Mouse (Mus musculus) gastrocnemius, postnatal 4 days (tissue): Measurements from ENCODE around the gene Dnah5. TPM values are rescaled to one million over a fixed set of nuclear protein-coding genes. Genes with fewer than 3 reads are reported as not detected.

Source experiments
- DNase-seq, 2 experiments: peaks; one replicate each; pipeline ENCODE4 v3.0.0; 2021 to 2022; ENCODE audit warnings: low spot score in 2 of 2, mixed read lengths in 2 of 2
- long read RNA-seq, 2 experiments: library from polyadenylated mRNA; stranded (forward); transcript quantifications; one replicate each; pipeline ENCODE4 v2.0.0; 2021
- total RNA-seq, 2 experiments: library from RNA; stranded (reverse); gene quantifications; 2 replicates each; pipeline ENCODE4 v1.2.3; 2021

Dnah5 gene
- under 1 TPM; 0.08 to 0.10 TPM for total RNA-seq
- long read RNA-seq, experiment 1, result 0 reads
- long read RNA-seq, experiment 2, result 0 reads

- no peak for DNase-seq
Observed at GRCm38 (mm10) chr15:28203111-28204075, at the start of gene Dnah5. Gene Dnah5 (plus strand): TSS chr15:28203752.

- no peak for DNase-seq
Observed at GRCm38 (mm10) chr15:28154822-28155501, 48.6 kb upstream of the Dnah5 start.

GRCm38 (mm10) chr15:28158771-28159489 is 44.6 kb upstream of the Dnah5 start:
- DNase-seq, result peak; percentile 26 to 54

GRCm38 (mm10) chr15:28162291-28162690 is 41.3 kb upstream of the Dnah5 start:
- no peak for DNase-seq

- DNase-seq, result no peak
Observed at GRCm38 (mm10) chr15:28165234-28165633, 38.3 kb upstream of the Dnah5 start.

- DNase-seq, result no peak
Observed at GRCm38 (mm10) chr15:28166090-28166489, 37.5 kb upstream of the Dnah5 start.

GRCm38 (mm10) chr15:28178951-28179350 is 24.6 kb upstream of the Dnah5 start:
- no peak for DNase-seq

- no peak for DNase-seq
Observed at GRCm38 (mm10) chr15:28179556-28179955, 24.0 kb upstream of the Dnah5 start.

GRCm38 (mm10) chr15:28181862-28182261 is 21.7 kb upstream of the Dnah5 start:
- DNase-seq, result peak; percentile 26 to 64

- no peak for DNase-seq
Observed at GRCm38 (mm10) chr15:28182567-28182966, 21.0 kb upstream of the Dnah5 start.

- peak; percentile 40 to 73 for DNase-seq
Observed at GRCm38 (mm10) chr15:28187472-28188360, 15.8 kb upstream of the Dnah5 start.

- no peak for DNase-seq
Observed at GRCm38 (mm10) chr15:28188361-28189011, 15.1 kb upstream of the Dnah5 start.

GRCm38 (mm10) chr15:28189668-28190067 is 13.9 kb upstream of the Dnah5 start:
- no peak for DNase-seq

GRCm38 (mm10) chr15:28198609-28199008 is 4.9 kb upstream of the Dnah5 start:
- no peak for DNase-seq

- no peak for DNase-seq
Observed at GRCm38 (mm10) chr15:28204626-28205025, 1.1 kb downstream of the Dnah5 start.

- DNase-seq, result no peak
Observed at GRCm38 (mm10) chr15:28207545-28207944, 4.0 kb downstream of the Dnah5 start.

GRCm38 (mm10) chr15:28213057-28213456 is 9.5 kb downstream of the Dnah5 start:
- no peak for DNase-seq

- no peak for DNase-seq
Observed at GRCm38 (mm10) chr15:28216358-28216757, 12.8 kb downstream of the Dnah5 start.

- no peak for DNase-seq
Observed at GRCm38 (mm10) chr15:28227316-28227715, 23.8 kb downstream of the Dnah5 start.

GRCm38 (mm10) chr15:28260250-28260649 is 56.7 kb downstream of the Dnah5 start:
- no peak for DNase-seq
